Mouse (Mus musculus) T-helper 1 cell (primary cell): Measurements from ENCODE around the gene Ifna14.
"Not testable (repeated sequence)": the region's sequence is repeated elsewhere in the genome, so short reads cannot be mapped to it uniquely, and the experiment has no call there.

Experiments used
- in situ Hi-C: fragments of 300-600 bp; cut with MboI, MseI; formaldehyde crosslinking; loops from one replicate; pipeline ENCODE4 v1.15.1; 2025; ENCODE audit warnings: high pct_unique_total_duplicates

The Ifna14 gene

GRCm38 (mm10) chr4:88571698-88572097 is at the start of gene Ifna14:
TSS of gene Ifna14 (minus strand) at chr4:88571798.
- in situ Hi-C loops = no loop called here

GRCm38 (mm10) chr4:88603276-88603675 is 31.7 kb upstream of the Ifna14 start, which contains the start of gene Ifna12:
TSS of gene Ifna12 (minus strand) at chr4:88603376.
- in situ Hi-C loops = no loop called here

- in situ Hi-C loops = no loop called here
These were observed 20.7 kb upstream of the Ifna14 start, which contains the start of gene Ifna9 for GRCm38 (mm10) chr4:88592285-88592684. TSS of gene Ifna9 (minus strand) at chr4:88592385.

GRCm38 (mm10) chr4:88561791-88562190 is 9.8 kb downstream of the Ifna14 start:
- in situ Hi-C loops = no loop called here

- in situ Hi-C loops = not testable (repeated sequence)
These were observed 13.5 kb downstream of the Ifna14 start, which contains the start of gene Ifna15 for GRCm38 (mm10) chr4:88558145-88558544. TSS of gene Ifna15 (minus strand) at chr4:88558245.

- in situ Hi-C loops = loop anchor here (5.0 kb wide), 1 partner anchor 92 kb away; the partner anchor contains the start of gene Ifna13
These were observed 21.2 kb downstream of the Ifna14 start for GRCm38 (mm10) chr4:88550161-88550945.

- in situ Hi-C loops = loop anchor here (25.0 kb wide), 1 partner anchor 511 kb away; the partner anchor contains the start of gene Mllt3
These were observed 23.6 kb downstream of the Ifna14 start for GRCm38 (mm10) chr4:88547986-88548385.

- in situ Hi-C loops = loop anchor here (25.0 kb wide), 1 partner anchor 506 kb away; the partner anchor contains the start of gene Mllt3
These were observed 27.9 kb downstream of the Ifna14 start for GRCm38 (mm10) chr4:88543649-88544234.

- in situ Hi-C loops = loop anchor here (10.0 to 25.0 kb wide), 3 partner anchors 363 to 663 kb away; partner anchors contain the start of gene Mllt3
These were observed 34.3 kb downstream of the Ifna14 start for GRCm38 (mm10) chr4:88537328-88537727.

- in situ Hi-C loops = loop anchor here (10.0 to 25.0 kb wide), 3 partner anchors 362 to 662 kb away; partner anchors contain the start of gene Mllt3
These were observed 35.0 kb downstream of the Ifna14 start for GRCm38 (mm10) chr4:88536640-88537039.

GRCm38 (mm10) chr4:88535742-88536141 is 35.9 kb downstream of the Ifna14 start:
- in situ Hi-C loops = loop anchor here (10.0 to 25.0 kb wide), 3 partner anchors 361 to 661 kb away; partner anchors contain the start of gene Mllt3

- in situ Hi-C loops = loop anchor here (10.0 to 25.0 kb wide), 3 partner anchors 360 to 660 kb away; partner anchors contain the start of gene Mllt3
These were observed 36.7 kb downstream of the Ifna14 start for GRCm38 (mm10) chr4:88534903-88535302.

- in situ Hi-C loops = loop anchor here (10.0 to 25.0 kb wide), 3 partner anchors 359 to 659 kb away; partner anchors contain the start of gene Mllt3
These were observed 38.1 kb downstream of the Ifna14 start for GRCm38 (mm10) chr4:88533499-88533898.

- in situ Hi-C loops = loop anchor here (10.0 to 25.0 kb wide), 3 partner anchors 356 to 656 kb away; partner anchors contain the start of gene Mllt3
These were observed 40.7 kb downstream of the Ifna14 start for GRCm38 (mm10) chr4:88530892-88531291.

- in situ Hi-C loops = loop anchor here (10.0 to 25.0 kb wide), 3 partner anchors 355 to 655 kb away; partner anchors contain the start of gene Mllt3
These were observed 41.3 kb downstream of the Ifna14 start for GRCm38 (mm10) chr4:88530271-88530670.

GRCm38 (mm10) chr4:88526379-88527049 is 45.1 kb downstream of the Ifna14 start:
- in situ Hi-C loops = loop anchor here (25.0 kb wide), 1 partner anchor 489 kb away; the partner anchor contains the start of gene Mllt3

- in situ Hi-C loops = loop anchor here (25.0 kb wide), 1 partner anchor 488 kb away; the partner anchor contains the start of gene Mllt3
These were observed 46.2 kb downstream of the Ifna14 start for GRCm38 (mm10) chr4:88525393-88525792.

- in situ Hi-C loops = no loop called here
These were observed 48.4 kb downstream of the Ifna14 start for GRCm38 (mm10) chr4:88523241-88523640.

GRCm38 (mm10) chr4:88522674-88523073 is 48.9 kb downstream of the Ifna14 start, which contains the start of gene Ifnb1:
TSS of gene Ifnb1 (minus strand) at chr4:88522774.
- in situ Hi-C loops = no loop called here
